Mouse (Mus musculus): ENCODE measurements around the gene Amigo3. TPM values are rescaled to one million over a fixed set of nuclear protein-coding genes. Genes with fewer than 3 reads are reported as not detected.

The Amigo3 gene
- polyA plus RNA-seq, 1 experiment from 2014 or later, result 3.1 TPM

- Histone ChIP-seq H3K27ac (ENCODE audit: low read depth) (peak overlapping the region; percentile 67; the same call in 1 of the 2 replicates), H3K27me3 (ENCODE audit: insufficient read depth, low read length) (no peaks in the 10 kb centered on the region), H3K4me3 (ENCODE audit: low read depth, low read length) (peak overlapping the region; percentile 76), H3K4me1 (ENCODE audit: insufficient read depth) (peaks cover 5% of the 10 kb centered on the region), H3K9me3 (ENCODE audit: low read depth, low read length) (no peaks in the 10 kb centered on the region), H3K36me3 (ENCODE audit: insufficient read depth) (peaks cover 20% of the 10 kb centered on the region), H3K9ac (peak overlapping the region; percentile 77), H3K4me2 (peak overlapping the region; percentile 99)
- peak; percentile 79 for TF ChIP-seq CTCF (IDR thresholded peaks at IDR 0.05; ENCODE audit: low read depth)
- peak; percentile 88 for DNase-seq
- WGBS, result 3% methylated on average over 3 of the region's 3 CpGs
- ATAC-seq (ENCODE audit: insufficient read depth), result no peak
Observed at GRCm38 (mm10) chr9:108095518-108095917, 42.6 kb downstream of the Amigo3 start.

- Histone ChIP-seq H3K9ac (no peak overlapping the region), H3K27ac (ENCODE audit: low read depth) (0 out of 2 replicates have a peak overlapping the region, but pooled peaks have one; percentile 38), H3K4me3 (ENCODE audit: low read depth, low read length) (no peak overlapping the region), H3K36me3 (ENCODE audit: insufficient read depth) (peaks cover 14% of the 10 kb centered on the region), H3K4me2 (peak overlapping the region; percentile 99), H3K9me3 (ENCODE audit: low read depth, low read length) (no peaks in the 10 kb centered on the region), H3K27me3 (ENCODE audit: insufficient read depth, low read length) (no peaks in the 10 kb centered on the region), H3K4me1 (ENCODE audit: insufficient read depth) (peaks cover 5% of the 10 kb centered on the region)
- no peak for TF ChIP-seq CTCF (IDR thresholded peaks at IDR 0.05; ENCODE audit: low read depth)
- no peak for ATAC-seq (ENCODE audit: insufficient read depth)
- WGBS, result 44% methylated on average over 10 of the region's 10 CpGs
- no peak for DNase-seq
Observed at GRCm38 (mm10) chr9:108095949-108096712, 43.2 kb downstream of the Amigo3 start.

- H3K27me3 ChIP-seq (ENCODE audit: insufficient read depth, low read length), result no peaks in the 10 kb centered on the region
- TF ChIP-seq CTCF (IDR thresholded peaks at IDR 0.05; ENCODE audit: low read depth), result no peak
- no peak overlapping the region for H3K9ac ChIP-seq
- H3K4me3 ChIP-seq (ENCODE audit: low read depth, low read length), result no peak overlapping the region
- H3K4me1 ChIP-seq (ENCODE audit: insufficient read depth), result peaks cover 5% of the 10 kb centered on the region
- no peak overlapping the region for H3K27ac ChIP-seq (ENCODE audit: low read depth)
- 82% methylated on average over 8 of the region's 8 CpGs for whole genome bisulfite sequencing
- no peaks in the 10 kb centered on the region for H3K9me3 ChIP-seq (ENCODE audit: low read depth, low read length)
- DNase-seq (no peak), ATAC-seq (ENCODE audit: insufficient read depth) (no peak)
- H3K4me2 ChIP-seq, result no peak overlapping the region
- H3K36me3 ChIP-seq (ENCODE audit: insufficient read depth), result no peaks in the 10 kb centered on the region
Observed at GRCm38 (mm10) chr9:108099619-108100018, 46.7 kb downstream of the Amigo3 start.

- ATAC-seq (ENCODE audit: insufficient read depth) (peak; percentile 65), DNase-seq (peak; percentile 13)
- WGBS, result 40% methylated on average over 31 of the region's 31 CpGs
- Histone ChIP-seq H3K9ac (peak overlapping the region; percentile 29), H3K27ac (ENCODE audit: low read depth) (no peak overlapping the region), H3K36me3 (ENCODE audit: insufficient read depth) (no peaks in the 10 kb centered on the region), H3K4me1 (ENCODE audit: insufficient read depth) (0 out of 2 replicates have a peak, but pooled peaks cover 3% of the 10 kb centered on the region), H3K27me3 (ENCODE audit: insufficient read depth, low read length) (no peaks in the 10 kb centered on the region), H3K9me3 (ENCODE audit: low read depth, low read length) (no peaks in the 10 kb centered on the region), H3K4me3 (ENCODE audit: low read depth, low read length) (no peak overlapping the region), H3K4me2 (peak overlapping the region; percentile 25)
- TF ChIP-seq CTCF (IDR thresholded peaks at IDR 0.05; ENCODE audit: low read depth), result no peak
Observed at GRCm38 (mm10) chr9:108104766-108105548, 52.0 kb downstream of the Amigo3 start.

Small RNA genes lying within 50 kb of the gene (microRNA-seq; reads per million reads assigned to microRNA genes)
- not detected for gene Gm47303 (ENCODE audit: borderline number of aligned reads)
- not detected for gene Mir7088 (ENCODE audit: borderline number of aligned reads)

Other genes starting within 250 kb of the Amigo3 start
- 73.2 and 74.4 TPM in 2 replicates for gene Rbm6, start 179.9 kb upstream of the Amigo3 start, polyA plus RNA-seq (2014; fragmentation: Nextera tagmentation; extraction: Ambion mirVana)
- gene Mon1a, start 165.0 kb upstream of the Amigo3 start, polyA plus RNA-seq (2014; fragmentation: Nextera tagmentation; extraction: Ambion mirVana), result 11.9 and 13.0 TPM in 2 replicates
- gene Mst1r, start 146.3 kb upstream of the Amigo3 start, polyA plus RNA-seq (2014; fragmentation: Nextera tagmentation; extraction: Ambion mirVana), result 1.7 and 2.2 TPM in 2 replicates
- gene Actl11, start 124.7 kb upstream of the Amigo3 start, polyA plus RNA-seq (2014; fragmentation: Nextera tagmentation; extraction: Ambion mirVana), result not detected in 2 replicates
- gene Camkv, start 117.5 kb upstream of the Amigo3 start, polyA plus RNA-seq (2014; fragmentation: Nextera tagmentation; extraction: Ambion mirVana), result 2.7 TPM in 2 replicates
- gene Traip, start 103.0 kb upstream of the Amigo3 start, polyA plus RNA-seq (2014; fragmentation: Nextera tagmentation; extraction: Ambion mirVana), result 30.7 and 31.2 TPM in 2 replicates
- 18.1 and 18.8 TPM in 2 replicates for gene Uba7, start 77.7 kb upstream of the Amigo3 start, polyA plus RNA-seq (2014; fragmentation: Nextera tagmentation; extraction: Ambion mirVana)
- 4.0 and 4.5 TPM in 2 replicates for gene Gm20661, start 70.1 kb upstream of the Amigo3 start, polyA plus RNA-seq (2014; fragmentation: Nextera tagmentation; extraction: Ambion mirVana)
- gene Inka1, start 67.3 kb upstream of the Amigo3 start, polyA plus RNA-seq (2014; fragmentation: Nextera tagmentation; extraction: Ambion mirVana), result 74.2 and 81.8 TPM in 2 replicates
- 7.7 and 8.3 TPM in 2 replicates for gene Cdhr4, start 60.7 kb upstream of the Amigo3 start, polyA plus RNA-seq (2014; fragmentation: Nextera tagmentation; extraction: Ambion mirVana)
- gene Gm20662, start 56.8 kb upstream of the Amigo3 start, polyA plus RNA-seq (2014; fragmentation: Nextera tagmentation; extraction: Ambion mirVana), result 0.30 and 0.37 TPM in 2 replicates
- 28.4 and 29.3 TPM in 2 replicates for gene Ip6k1, start 50.7 kb upstream of the Amigo3 start, polyA plus RNA-seq (2014; fragmentation: Nextera tagmentation; extraction: Ambion mirVana)
- 22.2 and 25.7 TPM in 2 replicates for gene Gmppb, start 3.9 kb upstream of the Amigo3 start, polyA plus RNA-seq (2014; fragmentation: Nextera tagmentation; extraction: Ambion mirVana)
- gene Mst1, start 27.3 kb downstream of the Amigo3 start, polyA plus RNA-seq (2014; fragmentation: Nextera tagmentation; extraction: Ambion mirVana), result 0.18 and 0.20 TPM in 2 replicates
- 27.9 and 30.9 TPM in 2 replicates for gene Rnf123, start 30.2 kb downstream of the Amigo3 start, polyA plus RNA-seq (2014; fragmentation: Nextera tagmentation; extraction: Ambion mirVana)
- 49.4 and 49.9 TPM in 2 replicates for gene Apeh, start 41.4 kb downstream of the Amigo3 start, polyA plus RNA-seq (2014; fragmentation: Nextera tagmentation; extraction: Ambion mirVana)
- gene Bsn, start 137.2 kb downstream of the Amigo3 start, polyA plus RNA-seq (2014; fragmentation: Nextera tagmentation; extraction: Ambion mirVana), result 0.15 and 0.24 TPM in 2 replicates
- gene Dag1, start 210.8 kb downstream of the Amigo3 start, polyA plus RNA-seq (2014; fragmentation: Nextera tagmentation; extraction: Ambion mirVana), result 102 and 106 TPM in 2 replicates
- 33.1 and 34.3 TPM in 2 replicates for gene Nicn1, start 237.3 kb downstream of the Amigo3 start, polyA plus RNA-seq (2014; fragmentation: Nextera tagmentation; extraction: Ambion mirVana)
- 20.9 and 21.3 TPM in 2 replicates for gene Amt, start 243.7 kb downstream of the Amigo3 start, polyA plus RNA-seq (2014; fragmentation: Nextera tagmentation; extraction: Ambion mirVana)